Mouse (Mus musculus) Patski (cell line): ENCODE data around the gene Trip10. TPM values are rescaled to one million over a fixed set of nuclear protein-coding genes. Genes with fewer than 3 reads are reported as not detected.

Experiments used
- ATAC-seq: fragments of 100-300 bp; one replicate; pipeline ENCODE4 v1.8.0; 2021
- CTCF ChIA-PET: fragments of 350-600 bp; sonication (Branson Sonifier 250); formaldehyde crosslinking; loops from one replicate; lab custom pipeline; 2022; ENCODE audit warnings: inconsistent platforms; lab: Charles Lee
- POLR2A ChIA-PET: fragments of 350-600 bp; sonication (Branson Sonifier 250); formaldehyde crosslinking; loops from one replicate; lab custom pipeline; 2022; ENCODE audit warnings: antibody characterized with exemption, inconsistent platforms; lab: Charles Lee
- DNase-seq: peaks from one replicate; pipeline ENCODE4 v3.0.0-alpha.2; 2011; ENCODE audit warnings: low read depth, low spot score
- H3K27me3 ChIP-seq: fragments of 371-371 bp; one replicate; pipeline ENCODE4 v1.5.1; 2021
- CTCF ChIP-seq: fragments of 100-300 bp; IDR thresholded peaks from one replicate; pipeline ENCODE4 v1.5.1; 2021
- in situ Hi-C: fragments of 300-500 bp; cut with MboI; formaldehyde crosslinking; loops from 3 replicates; pipeline ENCODE4 v1.11.1; 2018; ENCODE audit warnings: low pct_unique_long_range_greater_than_20kb, mixed read lengths
- polyA plus RNA-seq: library from polyadenylated mRNA; unstranded; gene quantifications from one replicate; pipeline ENCODE4 v1.2.3, GENCODE M21; 2021

The Trip10 gene
- polyA plus RNA-seq, 1 experiment from 2014 or later: 157 TPM

DNA sequence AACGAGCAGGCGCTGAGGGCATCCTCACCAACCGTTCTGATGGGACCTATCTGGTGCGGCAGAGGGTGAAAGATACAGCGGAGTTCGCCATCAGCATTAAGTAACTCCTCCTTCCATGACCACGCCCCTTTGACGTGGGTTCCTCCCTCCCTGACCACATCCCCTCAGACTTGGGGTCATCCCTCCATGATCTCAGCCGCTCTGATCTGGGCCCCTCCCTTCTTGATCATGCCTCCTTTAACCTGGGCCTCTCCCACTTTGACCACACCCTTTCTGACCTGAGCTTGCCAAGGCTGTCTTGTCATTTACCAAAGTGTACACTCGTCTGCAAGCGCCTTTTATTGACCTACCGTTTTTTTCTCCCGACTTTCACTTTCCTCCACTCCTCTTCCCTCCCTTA lies 62.5 kb downstream of the Trip10 start:
- in situ Hi-C loops: no loop called here
- CTCF ChIA-PET: no interaction called here
- peaks cover 5% of the 10 kb centered on the region for H3K27me3 ChIP-seq
- no peak for TF ChIP-seq CTCF
- DNase-seq (no peak), ATAC-seq (no peak)
- POLR2A ChIA-PET: no interaction called here

Other genes starting within 250 kb of the Trip10 start
- 1.7 TPM for gene Pspn, start 249.4 kb upstream of the Trip10 start, polyA plus RNA-seq
- 104 TPM for gene Gtf2f1, start 238.2 kb upstream of the Trip10 start, polyA plus RNA-seq
- gene Gm17949, start 238.0 kb upstream of the Trip10 start, polyA plus RNA-seq: not detected
- 80.4 TPM for gene Khsrp, start 217.9 kb upstream of the Trip10 start, polyA plus RNA-seq
- not detected for gene Slc25a41, start 207.8 kb upstream of the Trip10 start, polyA plus RNA-seq
- gene Crb3, start 190.3 kb upstream of the Trip10 start, polyA plus RNA-seq: 31.4 TPM
- gene Slc25a23, start 189.6 kb upstream of the Trip10 start, polyA plus RNA-seq: 111 TPM
- 2.7 TPM for gene Dennd1c, start 170.9 kb upstream of the Trip10 start, polyA plus RNA-seq
- gene Tubb4a, start 161.7 kb upstream of the Trip10 start, polyA plus RNA-seq: 0.10 TPM
- 3.4 TPM for gene Tnfsf9, start 144.1 kb upstream of the Trip10 start, polyA plus RNA-seq
- not detected for gene Cd70, start 99.7 kb upstream of the Trip10 start, polyA plus RNA-seq
- gene Tnfsf14, start 55.3 kb upstream of the Trip10 start, polyA plus RNA-seq: not detected
- gene C3, start 21.3 kb upstream of the Trip10 start, polyA plus RNA-seq: 342 TPM
- gene Gpr108, start 1.0 kb upstream of the Trip10 start, polyA plus RNA-seq: 61.7 TPM
- gene Vav1, start 29.6 kb downstream of the Trip10 start, polyA plus RNA-seq: not detected
- not detected for gene Adgre1, start 109.2 kb downstream of the Trip10 start, polyA plus RNA-seq